Mouse (Mus musculus): ENCODE measurements around the gene Cipc.

The Cipc gene

GRCm38 (mm10) chr12:86960791-86961335, 14.0 kb downstream of the Cipc start:
- DNase-seq (ENCODE audit: low spot score): no peak

GRCm38 (mm10) chr12:86961589-86962344, 14.9 kb downstream of the Cipc start:
- no peak for DNase-seq (ENCODE audit: low spot score)

- no peak for DNase-seq (ENCODE audit: low spot score)
Measured at GRCm38 (mm10) chr12:86964278-86965057, 17.6 kb downstream of the Cipc start.

GRCm38 (mm10) chr12:86965237-86965799, 18.5 kb downstream of the Cipc start:
- no peak for DNase-seq (ENCODE audit: low spot score)

GRCm38 (mm10) chr12:86968468-86969219, 21.8 kb downstream of the Cipc start:
- no peak for DNase-seq (ENCODE audit: low spot score)

GRCm38 (mm10) chr12:86969220-86969601, 22.4 kb downstream of the Cipc start:
- DNase-seq (ENCODE audit: low spot score): no peak

- DNase-seq (ENCODE audit: low spot score): no peak
Measured at GRCm38 (mm10) chr12:86971089-86971488, 24.2 kb downstream of the Cipc start.

- DNase-seq (ENCODE audit: low spot score): no peak
Measured at GRCm38 (mm10) chr12:86973216-86973615, 26.4 kb downstream of the Cipc start.

- no peak for DNase-seq (ENCODE audit: low spot score)
Measured at GRCm38 (mm10) chr12:86973706-86974105, 26.9 kb downstream of the Cipc start.

GRCm38 (mm10) chr12:86974387-86975288, 27.8 kb downstream of the Cipc start:
- peak; percentile 46 for DNase-seq (ENCODE audit: low spot score)

GRCm38 (mm10) chr12:86975761-86976160, 28.9 kb downstream of the Cipc start:
- DNase-seq (ENCODE audit: low spot score): no peak

GRCm38 (mm10) chr12:86976511-86977168, 29.8 kb downstream of the Cipc start:
- no peak for DNase-seq (ENCODE audit: low spot score)

GRCm38 (mm10) chr12:86977833-86978232, 31.0 kb downstream of the Cipc start:
- no peak for DNase-seq (ENCODE audit: low spot score)

- no peak for DNase-seq (ENCODE audit: low spot score)
Measured at GRCm38 (mm10) chr12:86981180-86981579, 34.3 kb downstream of the Cipc start.

- DNase-seq (ENCODE audit: low spot score): no peak
Measured at GRCm38 (mm10) chr12:86983470-86984193, 36.8 kb downstream of the Cipc start.

- no peak for DNase-seq (ENCODE audit: low spot score)
Measured at GRCm38 (mm10) chr12:86984194-86984555, 37.3 kb downstream of the Cipc start.

GRCm38 (mm10) chr12:86986562-86986961, 39.7 kb downstream of the Cipc start:
- no peak for DNase-seq (ENCODE audit: low spot score)

GRCm38 (mm10) chr12:86988227-86988626, 41.4 kb downstream of the Cipc start:
- no peak for DNase-seq (ENCODE audit: low spot score)

GRCm38 (mm10) chr12:86989378-86989777, 42.5 kb downstream of the Cipc start:
- no peak for DNase-seq (ENCODE audit: low spot score)
